Mouse (Mus musculus) forebrain, embryonic 10.5 days (tissue): ENCODE measurements around the gene Ccdc171. TPM values are rescaled to one million over a fixed set of nuclear protein-coding genes. Genes with fewer than 3 reads are reported as not detected.

Experiments
- DNase-seq: peaks from one replicate; pipeline ENCODE4 v3.0.0-alpha.2; 2017; ENCODE audit warnings: low spot score; ENCODE audit errors: extremely low spot score
- H3K27ac ChIP-seq: fragments of 300-500 bp; sonication (generic); 2 replicates; pipeline ENCODE4 v1.5.1; 2016; ENCODE audit warnings: mild to moderate bottlenecking
- H3K27me3 ChIP-seq: fragments of 300-500 bp; sonication (generic); 2 replicates; pipeline ENCODE4 v1.6.1; 2016; ENCODE audit warnings: mild to moderate bottlenecking; ENCODE audit not compliant: poor library complexity, severe bottlenecking
- H3K36me3 ChIP-seq: fragments of 300-500 bp; sonication (generic); replicated peaks from 2 replicates; pipeline ENCODE4 v1.6.1; 2016; ENCODE audit warnings: mild to moderate bottlenecking, moderate library complexity
- H3K4me1 ChIP-seq: fragments of 300-500 bp; sonication (generic); 2 replicates; pipeline ENCODE4 v1.6.1; 2016
- H3K4me3 ChIP-seq: fragments of 300-500 bp; sonication (generic); 2 replicates; pipeline ENCODE4 v1.5.1; 2016; ENCODE audit warnings: mild to moderate bottlenecking, moderate library complexity
- H3K9me3 ChIP-seq: fragments of 300-500 bp; sonication (generic); 2 replicates; pipeline ENCODE4 v1.6.1; 2016; ENCODE audit warnings: mild to moderate bottlenecking, moderate library complexity
- WGBS: fragments of 180-500 bp; shearing (Covaris S2); methylation state at CpG from one replicate; pipeline ENCODE4 v1.1.7; 2016; 5-methylcytosine and 5-hydroxymethylcytosine counted together
- polyA plus RNA-seq: library from polyadenylated mRNA; unstranded; fragments of >200 nt; fragmentation: Nextera tagmentation; extraction: Ambion mirVana; gene quantifications from 2 replicates; pipeline ENCODE4 v1.2.1, GENCODE M21; 2016

Gene Ccdc171
- polyA plus RNA-seq, 1 experiment from 2014 or later: 7.3 TPM

GRCm38 (mm10) chr4:83676444-83676843 lies 151.1 kb downstream of the Ccdc171 start:
- Histone ChIP-seq H3K4me1 (no peaks in the 10 kb centered on the region), H3K4me3 (no peak overlapping the region), H3K36me3 (peaks cover 4% of the 10 kb centered on the region), H3K27me3 (no peaks in the 10 kb centered on the region), H3K27ac (no peak overlapping the region), H3K9me3 (peaks cover 3% of the 10 kb centered on the region; the same call in 1 of the 2 replicates)
- WGBS: 95% methylated on average over 4 of the region's 4 CpGs
- no peak for DNase-seq

GRCm38 (mm10) chr4:83681081-83681480 lies 155.7 kb downstream of the Ccdc171 start:
- 96% methylated on average over 14 of the region's 14 CpGs for WGBS
- H3K4me3 ChIP-seq: no peak overlapping the region
- no peaks in the 10 kb centered on the region for H3K9me3 ChIP-seq
- no peak for DNase-seq
- H3K27me3 ChIP-seq: no peaks in the 10 kb centered on the region
- no peak overlapping the region for H3K27ac ChIP-seq
- H3K4me1 ChIP-seq: no peaks in the 10 kb centered on the region
- H3K36me3 ChIP-seq: no peaks in the 10 kb centered on the region

- H3K4me1 ChIP-seq: no peaks in the 10 kb centered on the region
- H3K27me3 ChIP-seq: no peaks in the 10 kb centered on the region
- WGBS: 87% methylated on average over 7 of the region's 7 CpGs
- no peaks in the 10 kb centered on the region for H3K36me3 ChIP-seq
- no peak overlapping the region for H3K27ac ChIP-seq
- no peak for DNase-seq
- no peak overlapping the region for H3K4me3 ChIP-seq
- no peaks in the 10 kb centered on the region for H3K9me3 ChIP-seq
Measured at GRCm38 (mm10) chr4:83682866-83683265, 157.5 kb downstream of the Ccdc171 start.

GRCm38 (mm10) chr4:83700190-83700589 lies 174.8 kb downstream of the Ccdc171 start:
- no peak overlapping the region for H3K4me3 ChIP-seq
- no peaks in the 10 kb centered on the region for H3K9me3 ChIP-seq
- H3K36me3 ChIP-seq: peaks cover 10% of the 10 kb centered on the region
- 84% methylated on average over 3 of the region's 3 CpGs for WGBS
- no peaks in the 10 kb centered on the region for H3K4me1 ChIP-seq
- DNase-seq: no peak
- no peaks in the 10 kb centered on the region for H3K27me3 ChIP-seq
- H3K27ac ChIP-seq: no peak overlapping the region

- H3K9me3 ChIP-seq: no peaks in the 10 kb centered on the region
Measured at GRCm38 (mm10) chr4:83716996-83717395, 191.7 kb downstream of the Ccdc171 start.

GRCm38 (mm10) chr4:83719816-83720215 lies 194.5 kb downstream of the Ccdc171 start:
- Histone ChIP-seq H3K27me3 (no peaks in the 10 kb centered on the region), H3K27ac (no peak overlapping the region), H3K36me3 (no peaks in the 10 kb centered on the region), H3K4me1 (peaks cover 8% of the 10 kb centered on the region), H3K9me3 (no peaks in the 10 kb centered on the region), H3K4me3 (no peak overlapping the region)
- no peak for DNase-seq
- 44% methylated on average over 11 of the region's 11 CpGs for WGBS

More at GRCm38 (mm10) chr4:83716996-83717395, 191.7 kb downstream of the Ccdc171 start:
- 78% methylated on average over 1 of the region's 1 CpGs for WGBS
- H3K27me3 ChIP-seq: no peaks in the 10 kb centered on the region
- no peak overlapping the region for H3K27ac ChIP-seq
- H3K4me3 ChIP-seq: no peak overlapping the region
- DNase-seq: no peak
- H3K4me1 ChIP-seq: peaks cover 8% of the 10 kb centered on the region
- H3K36me3 ChIP-seq: no peaks in the 10 kb centered on the region

GRCm38 (mm10) chr4:83725136-83725535 lies 199.8 kb downstream of the Ccdc171 start:
- no peak overlapping the region for H3K4me3 ChIP-seq
- H3K4me1 ChIP-seq: no peaks in the 10 kb centered on the region
- no peak for DNase-seq
- H3K36me3 ChIP-seq: no peaks in the 10 kb centered on the region
- H3K27me3 ChIP-seq: no peaks in the 10 kb centered on the region
- no peaks in the 10 kb centered on the region for H3K9me3 ChIP-seq
- H3K27ac ChIP-seq: no peak overlapping the region
- 12% methylated on average over 2 of the region's 2 CpGs for WGBS

GRCm38 (mm10) chr4:83739137-83739890 lies 214.0 kb downstream of the Ccdc171 start:
- Histone ChIP-seq H3K4me3 (no peak overlapping the region), H3K27ac (no peak overlapping the region), H3K4me1 (peaks cover 15% of the 10 kb centered on the region), H3K9me3 (no peaks in the 10 kb centered on the region), H3K36me3 (no peaks in the 10 kb centered on the region), H3K27me3 (peaks cover 10% of the 10 kb centered on the region; the same call in 1 of the 2 replicates)
- no peak for DNase-seq
- WGBS: 52% methylated on average over 9 of the region's 9 CpGs

- 66% methylated on average over 4 of the region's 4 CpGs for WGBS
- no peak overlapping the region for H3K4me3 ChIP-seq
Measured at GRCm38 (mm10) chr4:83739891-83740277, 214.5 kb downstream of the Ccdc171 start.

GRCm38 (mm10) chr4:83742806-83743460 lies 217.6 kb downstream of the Ccdc171 start:
- no peak for DNase-seq
- Histone ChIP-seq H3K27ac (no peak overlapping the region), H3K9me3 (no peaks in the 10 kb centered on the region), H3K36me3 (no peaks in the 10 kb centered on the region), H3K27me3 (peaks cover 7% of the 10 kb centered on the region; the same call in 1 of the 2 replicates), H3K4me3 (no peak overlapping the region), H3K4me1 (peaks cover 15% of the 10 kb centered on the region)
- 59% methylated on average over 12 of the region's 12 CpGs for WGBS

More at GRCm38 (mm10) chr4:83739891-83740277, 214.5 kb downstream of the Ccdc171 start:
- peaks cover 10% of the 10 kb centered on the region; the same call in 1 of the 2 replicates for H3K27me3 ChIP-seq
- H3K9me3 ChIP-seq: no peaks in the 10 kb centered on the region
- DNase-seq: no peak
- no peaks in the 10 kb centered on the region for H3K36me3 ChIP-seq
- peaks cover 15% of the 10 kb centered on the region for H3K4me1 ChIP-seq
- no peak overlapping the region for H3K27ac ChIP-seq

GRCm38 (mm10) chr4:83775136-83775535 lies 249.8 kb downstream of the Ccdc171 start:
- Histone ChIP-seq H3K27ac (no peak overlapping the region), H3K9me3 (no peaks in the 10 kb centered on the region), H3K27me3 (no peaks in the 10 kb centered on the region), H3K4me1 (no peaks in the 10 kb centered on the region), H3K4me3 (no peak overlapping the region), H3K36me3 (no peaks in the 10 kb centered on the region)
- 93% methylated on average over 6 of the region's 6 CpGs for WGBS
- DNase-seq: no peak

GRCm38 (mm10) chr4:83780044-83780443 lies 254.7 kb downstream of the Ccdc171 start:
- Histone ChIP-seq H3K36me3 (no peaks in the 10 kb centered on the region), H3K27me3 (no peaks in the 10 kb centered on the region), H3K4me1 (no peaks in the 10 kb centered on the region), H3K27ac (no peak overlapping the region), H3K4me3 (no peak overlapping the region), H3K9me3 (no peaks in the 10 kb centered on the region)
- DNase-seq: no peak
- WGBS: 90% methylated on average over 4 of the region's 4 CpGs

GRCm38 (mm10) chr4:83785115-83785514 lies 259.8 kb downstream of the Ccdc171 start:
- no peaks in the 10 kb centered on the region for H3K36me3 ChIP-seq
- 91% methylated on average over 2 of the region's 2 CpGs for WGBS
- H3K27ac ChIP-seq: no peak overlapping the region
- H3K27me3 ChIP-seq: no peaks in the 10 kb centered on the region
- H3K4me3 ChIP-seq: no peak overlapping the region
- DNase-seq: no peak
- H3K4me1 ChIP-seq: no peaks in the 10 kb centered on the region
- H3K9me3 ChIP-seq: no peaks in the 10 kb centered on the region
